Mouse (Mus musculus) midbrain, embryonic 13.5 days (tissue): Measurements from ENCODE around the gene Car14. TPM values are rescaled to one million over a fixed set of nuclear protein-coding genes. Genes with fewer than 3 reads are reported as not detected.

Experiments used
- polyA plus RNA-seq: library from polyadenylated mRNA; unstranded; fragments of >200 nt; fragmentation: Nextera tagmentation; extraction: Ambion mirVana; gene quantifications from 2 replicates; pipeline ENCODE4 v1.2.1, GENCODE M21; 2015

Gene Car14
- polyA plus RNA-seq, 1 experiment from 2014 or later = 11.7 TPM

Other genes with a start within 250 kb of the Car14 start
- 46.9 and 56.3 TPM in 2 replicates for gene Mcl1, start 245.9 kb downstream of the Car14 start, polyA plus RNA-seq
- gene Adamtsl4, start 216.8 kb downstream of the Car14 start, polyA plus RNA-seq = 0.68 and 1.9 TPM in 2 replicates
- 11.3 and 11.8 TPM in 2 replicates for gene Ecm1, start 165.1 kb downstream of the Car14 start, polyA plus RNA-seq
- 44.7 and 45.5 TPM in 2 replicates for gene Tars2, start 144.5 kb downstream of the Car14 start, polyA plus RNA-seq
- gene Rprd2, start 85.8 kb downstream of the Car14 start, polyA plus RNA-seq = 24.8 and 25.0 TPM in 2 replicates
- 39.5 and 48.0 TPM in 2 replicates for gene Prpf3, start 48.8 kb downstream of the Car14 start, polyA plus RNA-seq
- gene Mrps21, start 33.2 kb downstream of the Car14 start, polyA plus RNA-seq = 340 TPM in 2 replicates
- 3.2 and 4.8 TPM in 2 replicates for gene Ciart, start 22.4 kb downstream of the Car14 start, polyA plus RNA-seq
- gene BC028528, start 12.7 kb downstream of the Car14 start, polyA plus RNA-seq = 12.9 and 14.4 TPM in 2 replicates
- gene Aph1a, start 10.7 kb downstream of the Car14 start, polyA plus RNA-seq = 32.6 and 33.8 TPM in 2 replicates
- gene Anp32e, start 24.6 kb upstream of the Car14 start, polyA plus RNA-seq = 218 and 242 TPM in 2 replicates
- gene Plekho1, start 91.3 kb upstream of the Car14 start, polyA plus RNA-seq = 61.2 and 77.0 TPM in 2 replicates
- 63.7 and 67.4 TPM in 2 replicates for gene Vps45, start 153.8 kb upstream of the Car14 start, polyA plus RNA-seq
- gene Otud7b, start 199.8 kb upstream of the Car14 start, polyA plus RNA-seq = 10.2 and 11.4 TPM in 2 replicates